11 mouse cellular contexts compared by ENCODE assay signal in the genomic region with DNA sequence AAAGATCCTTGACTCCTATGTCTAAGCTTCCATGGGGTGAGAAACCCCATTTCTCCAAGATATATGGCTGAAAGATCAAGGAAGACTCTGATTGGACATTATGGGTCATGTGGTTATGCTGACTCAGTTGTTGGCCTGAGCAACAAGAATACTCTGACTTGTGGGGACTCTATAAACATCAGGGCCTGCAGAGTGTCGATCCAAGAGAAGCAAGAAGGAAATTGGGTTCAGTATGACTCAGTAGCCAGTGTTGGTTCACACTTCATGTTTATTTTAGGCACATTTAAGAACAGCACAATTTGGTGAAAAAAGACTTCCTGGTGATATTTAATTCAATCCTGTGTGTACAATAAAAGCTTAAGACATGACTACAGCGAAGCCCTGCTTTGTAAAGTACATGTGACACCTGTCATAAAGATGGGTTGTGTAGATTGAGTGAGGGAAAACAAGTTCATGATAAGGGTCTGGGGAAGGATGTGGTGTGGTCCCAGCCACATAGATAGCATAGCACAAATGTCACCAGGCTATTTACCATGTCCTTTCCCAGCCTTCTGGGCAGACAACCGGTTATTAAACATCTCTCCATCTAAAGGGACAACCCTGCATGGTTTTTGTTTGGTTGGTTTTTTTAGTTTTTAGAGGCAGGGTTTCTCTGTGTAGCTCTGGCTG. TPM values are rescaled to one million over a fixed set of nuclear protein-coding genes. Genes with fewer than 3 reads are reported as not detected.
A peak's percentile ranks its signal among the peaks of the same experiment; 100 is the strongest.
DNase-seq lines count a peak whose midpoint lies in the region; ATAC-seq and TF ChIP-seq lines count a peak whose summit lies in the region.
"Had no signal": no experiment of that assay in that cellular context is flagged by ENCODE, and none has a peak within 500 bp of the region (broad histone marks: within the 10 kb centered on the region; RNA-seq: fewer than 3 reads in every experiment).

No protein-coding gene starts in this region.

- no peak for TF ChIP-seq CTCF in small intestine, adult 2 months (IDR thresholded peaks at IDR 0.05; ENCODE audit: extremely low read depth, insufficient read length, insufficient replicate concordance, low read depth, low read length)

- no peak for TF ChIP-seq POLR2A in small intestine, adult 2 months (IDR thresholded peaks at IDR 0.05; ENCODE audit: low read depth, low read length)

- peaks cover 10% of the 10 kb centered on the region for H3K4me1 ChIP-seq in forebrain, embryonic 13.5 days
- H3K4me1 ChIP-seq in forebrain, embryonic 16.5 days (replicated peaks; ENCODE audit: control insufficient read depth, insufficient read depth, low read length): peaks cover 5% of the 10 kb centered on the region
- peaks cover 23% of the 10 kb centered on the region for H3K4me1 ChIP-seq in neural tube, embryonic 13.5 days (replicated peaks)
- peaks cover 6% of the 10 kb centered on the region for H3K4me1 ChIP-seq in intestine, embryonic 16.5 days (ENCODE audit: control insufficient read depth, insufficient read depth, low read length)
- H3K4me1 ChIP-seq in small intestine, adult 2 months (ENCODE audit: control insufficient read depth, insufficient read depth, insufficient read length, low read length): peaks cover 29% of the 10 kb centered on the region; the same call in 1 of the 2 replicates
- peaks cover 32% of the 10 kb centered on the region; the same call in 1 of the 2 replicates for H3K4me1 ChIP-seq in heart, embryonic 10.5 days

- H3K36me3 ChIP-seq in forebrain, embryonic 13.5 days (ENCODE audit: poor library complexity, severe bottlenecking): no peaks in the 10 kb centered on the region
- H3K36me3 ChIP-seq in forebrain, embryonic 16.5 days (ENCODE audit: control insufficient read depth, insufficient read depth): no peaks in the 10 kb centered on the region
- H3K36me3 ChIP-seq in neural tube, embryonic 13.5 days: no peaks in the 10 kb centered on the region
- H3K36me3 ChIP-seq in intestine, embryonic 16.5 days (ENCODE audit: control insufficient read depth, insufficient read depth, low read length): no peaks in the 10 kb centered on the region
- peaks cover 32% of the 10 kb centered on the region for H3K36me3 ChIP-seq in small intestine, adult 2 months (ENCODE audit: control insufficient read depth, insufficient read depth, low read length)
- no peaks in the 10 kb centered on the region for H3K36me3 ChIP-seq in heart, embryonic 10.5 days
- H3K36me3 ChIP-seq: heart, embryonic 15.5 days had no signal

- H3K27me3 ChIP-seq in forebrain, embryonic 13.5 days: no peaks in the 10 kb centered on the region
- no peaks in the 10 kb centered on the region for H3K27me3 ChIP-seq in forebrain, embryonic 16.5 days (replicated peaks; ENCODE audit: control insufficient read depth, insufficient read depth, low read length)
- no peaks in the 10 kb centered on the region for H3K27me3 ChIP-seq in neural tube, embryonic 13.5 days
- no peaks in the 10 kb centered on the region for H3K27me3 ChIP-seq in intestine, embryonic 16.5 days (replicated peaks; ENCODE audit: control insufficient read depth, insufficient read depth, low read length)
- no peaks in the 10 kb centered on the region for H3K27me3 ChIP-seq in small intestine, adult 2 months (ENCODE audit: control insufficient read depth, insufficient read depth, low read length)
- peaks cover 14% of the 10 kb centered on the region; the same call in 1 of the 2 replicates for H3K27me3 ChIP-seq in heart, embryonic 10.5 days (ENCODE audit: insufficient read depth, poor library complexity, severe bottlenecking)
- H3K27me3 ChIP-seq: heart, embryonic 15.5 days had no signal

- no peak overlapping the region for H3K9ac ChIP-seq in forebrain, embryonic 13.5 days
- no peak overlapping the region for H3K9ac ChIP-seq in forebrain, embryonic 16.5 days (replicated peaks; ENCODE audit: low read depth, low read length)
- H3K9ac ChIP-seq in neural tube, embryonic 13.5 days: no peak overlapping the region
- H3K9ac ChIP-seq in intestine, embryonic 16.5 days (ENCODE audit: low read depth, low read length): no peak overlapping the region
- H3K9ac ChIP-seq: heart, embryonic 15.5 days had no signal

- 91% methylated on average over 3 of the region's 3 CpGs for WGBS in forebrain, embryonic 13.5 days
- 84% methylated on average over 3 of the region's 3 CpGs for WGBS in forebrain, embryonic 16.5 days
- 89% methylated on average over 3 of the region's 3 CpGs for WGBS in neural tube, embryonic 13.5 days
- 53% methylated on average over 3 of the region's 3 CpGs for WGBS in intestine, embryonic 16.5 days
- 26% methylated on average over 3 of the region's 3 CpGs for WGBS in small intestine, adult 2 months
- 65% methylated on average over 3 of the region's 3 CpGs for WGBS in heart, embryonic 10.5 days

- H3K9me3 ChIP-seq in forebrain, embryonic 13.5 days (replicated peaks): no peaks in the 10 kb centered on the region
- no peaks in the 10 kb centered on the region for H3K9me3 ChIP-seq in forebrain, embryonic 16.5 days (ENCODE audit: control insufficient read depth, low read length)
- H3K9me3 ChIP-seq in neural tube, embryonic 13.5 days: no peaks in the 10 kb centered on the region
- no peaks in the 10 kb centered on the region for H3K9me3 ChIP-seq in intestine, embryonic 16.5 days (ENCODE audit: control insufficient read depth, low read length)
- no peaks in the 10 kb centered on the region for H3K9me3 ChIP-seq in heart, embryonic 10.5 days
- H3K9me3 ChIP-seq: heart, embryonic 15.5 days had no signal

- no peak overlapping the region for H3K4me3 ChIP-seq in forebrain, embryonic 13.5 days
- H3K4me3 ChIP-seq in forebrain, embryonic 16.5 days (replicated peaks; ENCODE audit: low read length): no peak overlapping the region
- H3K4me3 ChIP-seq in neural tube, embryonic 13.5 days: no peak overlapping the region
- H3K4me3 ChIP-seq in intestine, embryonic 16.5 days (ENCODE audit: low read length): no peak overlapping the region
- H3K4me3 ChIP-seq in small intestine, adult 2 months (ENCODE audit: low read depth, low read length): no peak overlapping the region
- no peak overlapping the region for H3K4me3 ChIP-seq in heart, embryonic 10.5 days
- H3K4me3 ChIP-seq: heart, embryonic 15.5 days had no signal

- no peak for ATAC-seq in forebrain, embryonic 13.5 days
- ATAC-seq in forebrain, embryonic 16.5 days: no peak
- ATAC-seq in neural tube, embryonic 13.5 days (ENCODE audit: low read depth): no peak
- peak; percentile 37 for ATAC-seq in intestine, embryonic 16.5 days

- no peak for DNase-seq in neural tube, embryonic 10.5 days (ENCODE audit: extremely low spot score, low spot score)
- DNase-seq in heart, embryonic 10.5 days (ENCODE audit: low spot score): no peak
- no peak for DNase-seq in lung, postnatal 4 days
- DNase-seq: gastrocnemius, postnatal 14 days; kidney, adult 11 months had no signal

- H3K27ac ChIP-seq in forebrain, embryonic 13.5 days: peak overlapping the region; percentile 44; the same call in 1 of the 2 replicates
- no peak overlapping the region for H3K27ac ChIP-seq in forebrain, embryonic 16.5 days (ENCODE audit: low read length)
- peak overlapping the region; percentile 54 for H3K27ac ChIP-seq in neural tube, embryonic 13.5 days (replicated peaks)
- H3K27ac ChIP-seq in intestine, embryonic 16.5 days (ENCODE audit: low read length): peak overlapping the region; percentile 33
- H3K27ac ChIP-seq in small intestine, adult 2 months (ENCODE audit: insufficient read depth, low read depth, low read length): peak overlapping the region; percentile 96
- no peak overlapping the region for H3K27ac ChIP-seq in heart, embryonic 10.5 days
- H3K27ac ChIP-seq: heart, embryonic 15.5 days had no signal

- no peak overlapping the region for H3K4me2 ChIP-seq in forebrain, embryonic 13.5 days
- no peak overlapping the region for H3K4me2 ChIP-seq in forebrain, embryonic 16.5 days (ENCODE audit: low read length)
- no peak overlapping the region for H3K4me2 ChIP-seq in neural tube, embryonic 13.5 days
- no peak overlapping the region for H3K4me2 ChIP-seq in intestine, embryonic 16.5 days (ENCODE audit: low read depth, low read length)
- H3K4me2 ChIP-seq: heart, embryonic 15.5 days had no signal

RNA-seq across cellular contexts. Expression of gene Slc41a3, which starts 44.0 kb away (rescaled TPM):
- polyA plus RNA-seq in forebrain, embryonic 13.5 days (2015; fragmentation: Nextera tagmentation; extraction: Ambion mirVana): 1.7 and 1.9 TPM in 2 replicates
- polyA plus RNA-seq in forebrain, embryonic 16.5 days (2015; fragmentation: Nextera tagmentation; extraction: Ambion mirVana): 2.4 and 3.3 TPM in 2 replicates
- polyA plus RNA-seq in neural tube, embryonic 13.5 days (2015; fragmentation: Nextera tagmentation; extraction: Ambion mirVana): 4.9 and 5.8 TPM in 2 replicates
- polyA plus RNA-seq in intestine, embryonic 16.5 days (2015; fragmentation: Nextera tagmentation; extraction: Ambion mirVana): 6.4 and 7.1 TPM in 2 replicates
- 1.5 and 10.7 TPM in 2 replicates for polyA plus RNA-seq in small intestine, adult 2 months (2012; rRNA removed)
- polyA plus RNA-seq in heart, embryonic 10.5 days (2016; fragmentation: Nextera tagmentation; extraction: Ambion mirVana): 8.2 and 9.4 TPM in 2 replicates

Comparison
In these comparisons a context has a peak if more than half of its experiments do, and no peak if none do; other contexts are left out.
1. H3K27ac ChIP-seq: peak in forebrain, embryonic 13.5 days (single experiment), neural tube, embryonic 13.5 days (single experiment), intestine, embryonic 16.5 days (single experiment) and small intestine, adult 2 months (single experiment); none in forebrain, embryonic 16.5 days (single experiment) and heart, embryonic 10.5 days (single experiment).